Mouse (Mus musculus) heart, postnatal 10 days (tissue): Measurements from ENCODE around the gene Olfr832. TPM values are rescaled to one million over a fixed set of nuclear protein-coding genes. Genes with fewer than 3 reads are reported as not detected.
"Not testable (repeated sequence)": the region's sequence is repeated elsewhere in the genome, so short reads cannot be mapped to it uniquely, and the experiment has no call there.

Experiments used
- DNase-seq, 2 experiments: peaks; one replicate each; pipeline ENCODE4 v3.0.0; 2021
- intact Hi-C: fragments of 180-260 bp; cut with DNase I; formaldehyde crosslinking; loops from one replicate; pipeline ENCODE4 v1.15.1; 2025
- total RNA-seq, 2 experiments: library from RNA; stranded (reverse); gene quantifications; 2 replicates each; pipeline ENCODE4 v1.2.3; 2021

The Olfr832 gene
- not detected for total RNA-seq

- intact Hi-C loops = not testable (repeated sequence)
Observed at GRCm38 (mm10) chr9:18936822-18937221, at the start of gene Olfr832. TSS of gene Olfr832 (plus strand) at chr9:18937122.

GRCm38 (mm10) chr9:18907699-18908098 lies 29.2 kb upstream of the Olfr832 start:
- intact Hi-C loops, DNase-seq: not testable (repeated sequence)

More at GRCm38 (mm10) chr9:18936822-18937221, at the start of gene Olfr832:
- DNase-seq = not testable (repeated sequence)

- intact Hi-C loops, DNase-seq: not testable (repeated sequence)
Observed at GRCm38 (mm10) chr9:18927921-18928320, 9.0 kb upstream of the Olfr832 start.

- no peak for DNase-seq
- intact Hi-C loops = loop anchor here (2.0 kb wide), 1 partner anchor 43 kb away; no protein-coding TSS in a partner anchor
Observed at GRCm38 (mm10) chr9:18962021-18962420, 25.1 kb downstream of the Olfr832 start.

GRCm38 (mm10) chr9:18987690-18988089 lies 50.8 kb downstream of the Olfr832 start, which contains the start of gene Olfr834:
TSS of gene Olfr834 (plus strand) at chr9:18987990.
- intact Hi-C loops = no loop called here
- DNase-seq = no peak

Other genes starting within 250 kb of the Olfr832 start
- gene Olfr24, start 173.1 kb upstream of the Olfr832 start, total RNA-seq = not detected
- not detected for gene Olfr828, start 117.6 kb upstream of the Olfr832 start, total RNA-seq
- gene Olfr829, start 82.2 kb upstream of the Olfr832 start, total RNA-seq = not detected
- not detected for gene Olfr830, start 62.4 kb upstream of the Olfr832 start, total RNA-seq
- not detected for gene Olfr834, start 50.9 kb downstream of the Olfr832 start, total RNA-seq
- not detected for gene Olfr835, start 95.6 kb downstream of the Olfr832 start, total RNA-seq
- not detected for gene Olfr836, start 183.3 kb downstream of the Olfr832 start, total RNA-seq
- gene Olfr837, start 199.2 kb downstream of the Olfr832 start, total RNA-seq = not detected
- not detected for gene Olfr839-ps1, start 240.2 kb downstream of the Olfr832 start, total RNA-seq